Mouse (Mus musculus): ENCODE results near the gene Lpin3.

The Lpin3 gene

GRCm38 (mm10) chr2:160886221-160886620 lies 5.8 kb downstream of the Lpin3 start:
- DNase-seq (ENCODE audit: low spot score in 2 of 2) = no peak

GRCm38 (mm10) chr2:160887284-160887683 lies 6.8 kb downstream of the Lpin3 start:
- peak; percentile 35 to 80 for DNase-seq (ENCODE audit: low spot score in 2 of 2)

- no peak for DNase-seq (ENCODE audit: low spot score in 2 of 2)
Measured at GRCm38 (mm10) chr2:160887859-160888258, 7.4 kb downstream of the Lpin3 start.

- no peak for DNase-seq (ENCODE audit: low spot score in 2 of 2)
Measured at GRCm38 (mm10) chr2:160891045-160891444, 10.6 kb downstream of the Lpin3 start.

- no peak for DNase-seq (ENCODE audit: low spot score in 2 of 2)
Measured at GRCm38 (mm10) chr2:160891697-160892096, 11.2 kb downstream of the Lpin3 start.

GRCm38 (mm10) chr2:160901656-160902412 lies 21.4 kb downstream of the Lpin3 start:
- no peak for DNase-seq (ENCODE audit: low spot score in 2 of 2)

- DNase-seq (ENCODE audit: low spot score in 2 of 2) = no peak
Measured at GRCm38 (mm10) chr2:160905301-160905700, 24.8 kb downstream of the Lpin3 start.

GRCm38 (mm10) chr2:160906101-160906500 lies 25.6 kb downstream of the Lpin3 start:
- DNase-seq (ENCODE audit: low spot score in 2 of 2) = no peak

GRCm38 (mm10) chr2:160908607-160909006 lies 28.1 kb downstream of the Lpin3 start:
- DNase-seq (ENCODE audit: low spot score in 2 of 2) = no peak

- DNase-seq (ENCODE audit: low spot score in 2 of 2) = no peak
Measured at GRCm38 (mm10) chr2:160910633-160911032, 30.2 kb downstream of the Lpin3 start.

- no peak for DNase-seq (ENCODE audit: low spot score in 2 of 2)
Measured at GRCm38 (mm10) chr2:160911558-160912201, 31.2 kb downstream of the Lpin3 start.

- no peak for DNase-seq (ENCODE audit: low spot score in 2 of 2)
Measured at GRCm38 (mm10) chr2:160912231-160912671, 31.8 kb downstream of the Lpin3 start, which contains the start of gene Emilin3. Gene Emilin3, minus strand, starts transcription at chr2:160912328.

- DNase-seq (ENCODE audit: low spot score in 2 of 2) = no peak
Measured at GRCm38 (mm10) chr2:160914656-160915055, 34.2 kb downstream of the Lpin3 start.

- DNase-seq (ENCODE audit: low spot score in 2 of 2) = no peak
Measured at GRCm38 (mm10) chr2:160915821-160916610, 35.5 kb downstream of the Lpin3 start.

- DNase-seq (ENCODE audit: low spot score in 2 of 2) = no peak
Measured at GRCm38 (mm10) chr2:160916714-160917113, 36.2 kb downstream of the Lpin3 start.

- no peak for DNase-seq (ENCODE audit: low spot score in 2 of 2)
Measured at GRCm38 (mm10) chr2:160917313-160917712, 36.8 kb downstream of the Lpin3 start.

GRCm38 (mm10) chr2:160918154-160918929 lies 37.9 kb downstream of the Lpin3 start:
- no peak for DNase-seq (ENCODE audit: low spot score in 2 of 2)

GRCm38 (mm10) chr2:160918930-160919215 lies 38.4 kb downstream of the Lpin3 start:
- DNase-seq (ENCODE audit: low spot score in 2 of 2) = no peak

GRCm38 (mm10) chr2:160921285-160921684 lies 40.8 kb downstream of the Lpin3 start:
- no peak for DNase-seq (ENCODE audit: low spot score in 2 of 2)

GRCm38 (mm10) chr2:160925203-160925602 lies 44.7 kb downstream of the Lpin3 start:
- no peak for DNase-seq (ENCODE audit: low spot score in 2 of 2)

- DNase-seq (ENCODE audit: low spot score in 2 of 2) = no peak
Measured at GRCm38 (mm10) chr2:160931378-160931777, 50.9 kb downstream of the Lpin3 start.

- DNase-seq (ENCODE audit: low spot score in 2 of 2) = no peak
Measured at GRCm38 (mm10) chr2:160932325-160932724, 51.9 kb downstream of the Lpin3 start.

Data from spleen, postnatal 10 days (tissue).